Mouse (Mus musculus) MEL (cell line): Measurements from ENCODE around the gene Vipas39. TPM values are rescaled to one million over a fixed set of nuclear protein-coding genes. Genes with fewer than 3 reads are reported as not detected.

Experiments used
- DNase-seq: peaks from one replicate; pipeline ENCODE4 v3.0.0; 2011; ENCODE audit warnings: low read depth, low spot score
- H3K27ac ChIP-seq: 2 replicates; pipeline ENCODE4 v1.5.1; 2012; ENCODE audit warnings: low read depth, mild to moderate bottlenecking, control low read depth, low read length, moderate library complexity; ENCODE audit not compliant: control insufficient read depth
- H3K27me3 ChIP-seq, 2 experiments: fragments of 150-350 bp in 1 of 2; sonication (generic) in 1 of 2; 2 replicates each; pipeline ENCODE4 v1.6.1; 2012; ENCODE audit warnings: low read length in 2 of 2, mild to moderate bottlenecking in 2 of 2, improper control_type of control experiment in 1 of 2, moderate library complexity in 1 of 2; ENCODE audit not compliant: insufficient read depth in 2 of 2, control insufficient read depth in 1 of 2
- H3K36me3 ChIP-seq, 2 experiments: 2 replicates each; pipeline ENCODE4 v1.6.1; 2012 to 2014; ENCODE audit warnings: low read length in 2 of 2, improper control_type of control experiment in 1 of 2, inconsistent platforms in 1 of 2, mild to moderate bottlenecking in 1 of 2; ENCODE audit not compliant: insufficient read depth in 2 of 2, control insufficient read depth in 1 of 2
- H3K4me1 ChIP-seq, 2 experiments: fragments of 150-350 bp in 1 of 2; sonication (generic) in 1 of 2; 2 replicates each; pipeline ENCODE4 v1.6.1; 2012; ENCODE audit warnings: low read length in 2 of 2, improper control_type of control experiment in 1 of 2, mild to moderate bottlenecking in 1 of 2; ENCODE audit not compliant: insufficient read depth in 2 of 2, control insufficient read depth in 1 of 2
- H3K4me3 ChIP-seq, 2 experiments: fragments of 150-350 bp in 1 of 2; sonication (generic) in 1 of 2; 2 replicates each; pipeline ENCODE4 v1.5.1; 2012; ENCODE audit warnings: low read depth in 2 of 2, low read length in 2 of 2, mild to moderate bottlenecking in 2 of 2, moderate library complexity in 2 of 2, control low read depth in 1 of 2, improper control_type of control experiment in 1 of 2; ENCODE audit not compliant: control insufficient read depth in 1 of 2, insufficient read depth in 1 of 2
- H3K79me2 ChIP-seq: 2 replicates; pipeline ENCODE4 v1.6.1; 2012; ENCODE audit warnings: mild to moderate bottlenecking, low read length, moderate library complexity; ENCODE audit not compliant: control insufficient read depth, poor library complexity, insufficient read depth
- H3K9ac ChIP-seq: 2 replicates; pipeline ENCODE4 v1.6.1; 2012; ENCODE audit warnings: low read depth, mild to moderate bottlenecking, control low read depth, low read length, moderate library complexity; ENCODE audit not compliant: control insufficient read depth, poor library complexity, severe bottlenecking
- H3K9me3 ChIP-seq: fragments of 150-350 bp; sonication (generic); replicated peaks from 2 replicates; pipeline ENCODE4 v1.6.1; 2012; ENCODE audit warnings: mild to moderate bottlenecking, low read length, improper control_type of control experiment, moderate library complexity; ENCODE audit not compliant: insufficient read depth
- BHLHE40 ChIP-seq: IDR thresholded peaks from 2 replicates; pipeline ENCODE4 v1.6.1; 2012; ENCODE audit warnings: low read depth, mild to moderate bottlenecking, inconsistent platforms, low read length, improper control_type of control experiment, borderline replicate concordance
- CHD2 ChIP-seq: IDR thresholded peaks from 2 replicates; pipeline ENCODE4 v1.6.1; 2011; ENCODE audit warnings: low read length, improper control_type of control experiment
- CTCF ChIP-seq, 3 experiments: IDR thresholded peaks in 2 of 3; conservative IDR thresholded peaks in 1 of 3; 2 replicates each; pipeline ENCODE4 v1.5.1; 2011 to 2012; ENCODE audit warnings: low read length in 3 of 3, low read depth in 2 of 3, mild to moderate bottlenecking in 2 of 3, improper control_type of control experiment in 1 of 3, inconsistent platforms in 1 of 3, mixed read lengths in 1 of 3, moderate library complexity in 1 of 3; ENCODE audit not compliant: control insufficient read depth in 1 of 3, insufficient read depth in 1 of 3, poor library complexity in 1 of 3, severe bottlenecking in 1 of 3
- E2F4 ChIP-seq: IDR thresholded peaks from 2 replicates; pipeline ENCODE4 v1.6.1; 2011; ENCODE audit warnings: low read depth, low read length, improper control_type of control experiment, borderline replicate concordance
- HCFC1 ChIP-seq: IDR thresholded peaks from 2 replicates; pipeline ENCODE4 v1.6.1; 2012; ENCODE audit warnings: low read depth, mild to moderate bottlenecking, inconsistent platforms, low read length, improper control_type of control experiment, moderate library complexity
- MAFK ChIP-seq: IDR thresholded peaks from 2 replicates; pipeline ENCODE4 v1.6.1; 2011; ENCODE audit warnings: low read depth, mild to moderate bottlenecking, low read length, improper control_type of control experiment, borderline replicate concordance
- MAZ ChIP-seq: IDR thresholded peaks from 2 replicates; pipeline ENCODE4 v1.6.1; 2012; ENCODE audit warnings: low read depth, mild to moderate bottlenecking, inconsistent platforms, low read length, improper control_type of control experiment
- MXI1 ChIP-seq: IDR thresholded peaks from 2 replicates; pipeline ENCODE4 v1.6.1; 2011; ENCODE audit warnings: mild to moderate bottlenecking, low read depth, low read length, improper control_type of control experiment
- MYC ChIP-seq: IDR thresholded peaks from 2 replicates; pipeline ENCODE4 v1.6.1; 2011; ENCODE audit warnings: low read depth, mild to moderate bottlenecking, low read length, improper control_type of control experiment, moderate library complexity
- NELFE ChIP-seq: IDR thresholded peaks from 2 replicates; pipeline ENCODE4 v1.6.1; 2011; ENCODE audit warnings: low read depth, low read length, improper control_type of control experiment
- NRF1 ChIP-seq: IDR thresholded peaks from 2 replicates; pipeline ENCODE4 v1.6.1; 2014; ENCODE audit warnings: low read depth, mild to moderate bottlenecking, inconsistent platforms, low read length, improper control_type of control experiment, moderate library complexity; ENCODE audit not compliant: poor library complexity, insufficient read depth, severe bottlenecking
- POLR2A ChIP-seq, 2 experiments: IDR thresholded peaks; 2 replicates each; pipeline ENCODE4 v1.6.1; 2011 to 2012; ENCODE audit warnings: low read length in 2 of 2, mild to moderate bottlenecking in 2 of 2, control low read depth in 1 of 2, improper control_type of control experiment in 1 of 2, low read depth in 1 of 2, moderate library complexity in 1 of 2; ENCODE audit not compliant: control insufficient read depth in 1 of 2, insufficient read depth in 1 of 2, poor library complexity in 1 of 2
- RAD21 ChIP-seq: IDR thresholded peaks from 2 replicates; pipeline ENCODE4 v1.6.1; 2011; ENCODE audit warnings: mild to moderate bottlenecking, low read depth, low read length, improper control_type of control experiment
- SIN3A ChIP-seq: IDR thresholded peaks from 2 replicates; pipeline ENCODE4 v1.6.1; 2012; ENCODE audit warnings: low read length, improper control_type of control experiment, inconsistent platforms
- SMC3 ChIP-seq: IDR thresholded peaks from 2 replicates; pipeline ENCODE4 v1.6.1; 2011; ENCODE audit warnings: low read depth, low read length, improper control_type of control experiment
- TAL1 ChIP-seq: IDR thresholded peaks from 2 replicates; pipeline ENCODE4 v1.6.1; 2012; ENCODE audit warnings: mild to moderate bottlenecking, inconsistent platforms, low read length, moderate library complexity, mixed read lengths
- TBP ChIP-seq: IDR thresholded peaks from 2 replicates; pipeline ENCODE4 v1.8.0; 2011; ENCODE audit warnings: low read depth, low read length, improper control_type of control experiment
- UBTF ChIP-seq: IDR thresholded peaks from 2 replicates; pipeline ENCODE4 v1.6.1; 2012; ENCODE audit warnings: low read depth, mild to moderate bottlenecking, inconsistent platforms, low read length, improper control_type of control experiment, moderate library complexity, borderline replicate concordance; ENCODE audit not compliant: insufficient read depth
- USF1 ChIP-seq: IDR thresholded peaks from 2 replicates; pipeline ENCODE4 v1.6.1; 2014; ENCODE audit warnings: low read depth, mild to moderate bottlenecking, inconsistent platforms, low read length, improper control_type of control experiment, moderate library complexity
- USF2 ChIP-seq, 2 experiments: IDR thresholded peaks; 2 replicates each; pipeline ENCODE4 v1.6.1; 2011 to 2012; ENCODE audit warnings: improper control_type of control experiment in 2 of 2, low read length in 2 of 2, borderline replicate concordance in 1 of 2, inconsistent platforms in 1 of 2, low read depth in 1 of 2, mild to moderate bottlenecking in 1 of 2; ENCODE audit not compliant: insufficient read depth in 1 of 2
- ZKSCAN1 ChIP-seq: IDR thresholded peaks from 2 replicates; pipeline ENCODE4 v1.6.1; 2012; ENCODE audit warnings: low read depth, mild to moderate bottlenecking, inconsistent platforms, low read length, improper control_type of control experiment, moderate library complexity
- polyA plus RNA-seq, 2 experiments: library from polyadenylated mRNA; stranded (reverse) in 1 of 2; unstranded in 1 of 2; fragments of >175 nt in 1 of 2; fragments of >200 nt in 1 of 2; gene quantifications; 2 replicates each; pipeline versions ENCODE4 v1.2.1 to v1.2.4; 2012; ENCODE audit warnings: low replicate concordance in 2 of 2, low read depth in 1 of 2; ENCODE audit not compliant: insufficient read length in 2 of 2, insufficient read depth in 1 of 2, missing spikeins in 1 of 2
- total RNA-seq: library from RNA; depleted of rRNA; stranded (reverse); fragments of 300-350 nt; gene quantifications from 2 replicates; pipeline ENCODE4 v1.2.3, GENCODE M21; 2012

Gene Vipas39
- total and polyA plus RNA-seq, 3 experiments, result 19.7 to 23.0 TPM; not detected in 1

DNA sequence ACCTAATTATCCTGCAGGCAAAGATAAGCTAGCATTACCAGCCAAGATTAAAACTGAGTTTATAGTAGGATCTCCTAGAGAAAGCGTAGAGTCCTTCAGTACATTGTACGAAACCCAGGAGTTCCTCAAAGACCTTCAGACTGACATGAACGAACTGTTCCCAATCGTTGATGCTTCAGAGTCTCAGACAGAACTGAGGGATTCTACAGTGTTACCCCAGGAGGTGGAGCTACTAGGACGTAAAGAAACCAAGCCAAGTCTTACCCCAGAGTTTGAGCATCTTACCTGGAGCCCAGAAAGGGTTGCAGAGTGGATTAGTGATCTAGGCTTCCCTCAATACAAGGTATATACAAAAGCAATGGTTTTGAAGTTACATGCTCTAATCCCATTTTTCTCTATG, 64.4 kb downstream of the Vipas39 start:
- H3K36me3 ChIP-seq, result peaks cover 0 to 19% of the 10 kb centered on the region in 2 experiments; a peak in 2 of 4 replicates
- H3K9ac ChIP-seq, result no peak overlapping the region
- no peaks in the 10 kb centered on the region for H3K9me3 ChIP-seq
- TF ChIP-seq POLR2A (IDR thresholded peaks at IDR 0.05; ENCODE audit: control insufficient read depth in 1 of 2, insufficient read depth in 1 of 2, low read depth in 1 of 2, low read length in 2 of 2, poor library complexity in 1 of 2) (no peak), CHD2 (no peak), NRF1 (no peak), CTCF (IDR thresholded peaks at IDR 0.05 in 2 of 3, conservative IDR thresholded peaks at IDR 0.05 in 1 of 3; ENCODE audit: control insufficient read depth in 1 of 3, insufficient read depth in 1 of 3, low read depth in 2 of 3, low read length in 3 of 3, poor library complexity in 1 of 3, severe bottlenecking in 1 of 3) (no peak), USF1 (no peak), MYC (no peak), TAL1 (no peak), ZKSCAN1 (no peak), MAFK (no peak), MAZ (no peak)
- peaks cover 13% of the 10 kb centered on the region for H3K79me2 ChIP-seq
- no peak for DNase-seq
- H3K4me3 ChIP-seq, result no peak overlapping the region
- peaks cover 7 to 11% of the 10 kb centered on the region in 2 experiments for H3K4me1 ChIP-seq
- H3K27me3 ChIP-seq, result no peaks in the 10 kb centered on the region
- no peak overlapping the region for H3K27ac ChIP-seq

DNA sequence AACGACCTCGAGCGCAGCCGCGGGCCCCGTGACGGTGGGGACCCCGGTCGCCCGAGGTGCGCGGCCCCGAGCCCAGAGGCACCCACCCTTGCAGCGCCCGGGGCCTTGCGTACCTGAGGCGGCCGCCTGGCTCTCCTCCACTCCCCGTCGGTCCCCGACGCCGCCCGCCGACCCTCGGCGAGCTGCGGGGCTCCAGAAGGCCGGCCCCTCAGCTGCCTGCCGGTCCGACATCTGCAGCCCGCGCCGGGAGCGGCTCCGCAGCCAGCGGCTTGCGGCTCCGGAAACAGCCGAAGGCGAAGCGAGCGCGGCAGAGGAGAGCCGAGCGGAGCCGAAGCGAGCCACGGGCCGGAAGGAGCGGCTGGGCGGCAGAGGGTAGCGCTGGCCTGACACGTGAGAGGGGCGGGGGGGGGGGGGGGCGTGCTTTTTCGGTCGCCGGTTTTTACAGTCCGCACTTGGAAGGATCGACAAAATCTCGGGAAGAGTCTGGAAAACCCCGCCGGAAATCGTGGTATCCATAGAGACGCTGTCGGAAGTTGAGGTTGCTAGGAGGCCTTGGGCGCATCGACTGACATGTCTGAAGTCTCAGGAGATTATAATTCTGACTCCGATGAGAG, 66.0 kb downstream of the Vipas39 start, which contains the start of gene Tmed8:
Tmed8 (minus strand) TSS at position 482 of the 614 bp plus-strand sequence.
- no peaks in the 10 kb centered on the region for H3K27me3 ChIP-seq
- peak within 1 kb of the TSS; percentile 32 for H3K27ac ChIP-seq
- H3K4me3 ChIP-seq, result peak within 1 kb of the TSS; percentile 73 to 94
- peak within 1 kb of the TSS; percentile 94 for H3K9ac ChIP-seq
- H3K9me3 ChIP-seq, result no peaks in the 10 kb centered on the region
- peaks cover 0 to 19% of the 10 kb centered on the region in 2 experiments; a peak in 2 of 4 replicates for H3K36me3 ChIP-seq
- H3K4me1 ChIP-seq, result peaks cover 7 to 11% of the 10 kb centered on the region in 2 experiments
- peak; percentile 82 for DNase-seq
- TF ChIP-seq RAD21, result no peak
- 0 out of 2 replicates have a peak, but pooled peaks have one; percentile 29 for TF ChIP-seq UBTF
- TF ChIP-seq BHLHE40, result peak; percentile 64; the same call in 1 of the 2 replicates
- no peak; the same call in 1 of the 2 replicates for TF ChIP-seq MAZ
- TF ChIP-seq USF2 (IDR thresholded peaks at IDR 0.05; ENCODE audit: borderline replicate concordance in 1 of 2, insufficient read depth in 1 of 2, low read depth in 1 of 2, low read length in 2 of 2), result no peak
- TF ChIP-seq SIN3A, result peak; percentile 75
- peak in 1 of 2 experiments; percentile 56; a peak in 2 of 4 replicates for TF ChIP-seq POLR2A (IDR thresholded peaks at IDR 0.05; ENCODE audit: control insufficient read depth in 1 of 2, insufficient read depth in 1 of 2, low read depth in 1 of 2, low read length in 2 of 2, poor library complexity in 1 of 2)
- peak; percentile 36; the same call in 1 of the 2 replicates for TF ChIP-seq USF1
- peak; percentile 46 for TF ChIP-seq NELFE
- no peak for TF ChIP-seq E2F4
- peak; percentile 62 for TF ChIP-seq HCFC1
- no peak for TF ChIP-seq SMC3
- TF ChIP-seq TBP, result no peak
- peak; percentile 39 for TF ChIP-seq MXI1
- H3K79me2 ChIP-seq, result peaks cover 15% of the 10 kb centered on the region
